Mouse (Mus musculus): ENCODE results near the gene Rfk.

Rfk gene

DNA sequence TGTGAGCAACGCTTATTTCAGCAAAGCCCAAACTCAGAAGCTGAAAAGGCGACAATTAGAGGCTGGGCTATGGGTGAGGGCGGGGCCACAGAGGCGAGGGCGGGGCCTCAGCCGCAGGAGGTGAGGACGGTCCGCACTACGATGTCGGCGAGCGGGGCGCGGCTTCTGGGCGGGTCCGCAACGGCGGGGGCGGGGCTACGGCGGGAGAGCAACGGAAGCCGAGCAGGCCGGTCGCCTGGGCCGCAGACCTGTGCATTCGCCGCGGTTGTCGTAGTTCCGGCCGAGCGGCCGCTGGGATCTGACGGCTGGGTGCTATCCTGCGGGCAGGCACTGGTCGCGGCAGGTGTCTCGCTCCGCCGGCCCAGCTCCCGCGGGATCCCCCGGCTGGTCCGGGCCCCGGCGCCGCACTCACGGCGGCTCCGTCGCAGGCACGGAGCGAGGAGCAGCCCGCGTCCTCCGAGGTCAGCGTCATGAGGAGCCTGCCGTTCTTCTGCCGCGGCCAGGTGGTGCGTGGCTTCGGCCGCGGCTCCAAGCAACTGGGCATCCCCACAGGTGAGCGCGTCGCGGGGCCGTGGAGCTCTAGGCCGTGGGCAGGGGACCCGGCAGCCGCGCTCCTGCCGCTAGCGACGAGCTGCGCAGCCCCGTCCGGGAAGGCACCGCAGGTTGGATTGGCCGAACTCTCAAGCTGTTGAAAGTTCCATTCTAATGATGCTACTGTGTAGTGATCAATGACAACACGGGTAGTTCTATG is at the start of gene Rfk:
TSS of gene Rfk (plus strand) at position 203 of the 751 bp plus-strand sequence.
- peak; percentile 95 for DNase-seq (ENCODE audit: low spot score)

DNA sequence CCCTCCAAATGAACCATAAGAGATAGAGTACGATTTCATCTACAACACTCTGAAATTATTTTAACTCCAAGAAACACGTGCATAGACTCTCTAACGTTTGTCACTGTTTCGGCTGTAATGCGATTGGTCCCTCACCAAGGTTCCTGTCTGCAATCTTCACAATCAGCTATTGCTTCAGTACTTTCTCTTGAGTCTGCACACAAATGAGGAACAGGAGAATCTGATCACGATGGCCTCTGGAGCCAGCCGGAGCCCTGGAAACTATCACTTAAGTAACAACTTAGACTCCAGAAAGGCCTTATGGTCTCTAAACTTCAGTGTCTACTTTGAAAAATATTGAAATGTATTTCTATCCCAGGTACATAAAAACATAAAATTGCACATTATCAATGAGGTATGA is 49.0 kb upstream of the Rfk start:
- DNase-seq (ENCODE audit: low spot score), result no peak

DNA sequence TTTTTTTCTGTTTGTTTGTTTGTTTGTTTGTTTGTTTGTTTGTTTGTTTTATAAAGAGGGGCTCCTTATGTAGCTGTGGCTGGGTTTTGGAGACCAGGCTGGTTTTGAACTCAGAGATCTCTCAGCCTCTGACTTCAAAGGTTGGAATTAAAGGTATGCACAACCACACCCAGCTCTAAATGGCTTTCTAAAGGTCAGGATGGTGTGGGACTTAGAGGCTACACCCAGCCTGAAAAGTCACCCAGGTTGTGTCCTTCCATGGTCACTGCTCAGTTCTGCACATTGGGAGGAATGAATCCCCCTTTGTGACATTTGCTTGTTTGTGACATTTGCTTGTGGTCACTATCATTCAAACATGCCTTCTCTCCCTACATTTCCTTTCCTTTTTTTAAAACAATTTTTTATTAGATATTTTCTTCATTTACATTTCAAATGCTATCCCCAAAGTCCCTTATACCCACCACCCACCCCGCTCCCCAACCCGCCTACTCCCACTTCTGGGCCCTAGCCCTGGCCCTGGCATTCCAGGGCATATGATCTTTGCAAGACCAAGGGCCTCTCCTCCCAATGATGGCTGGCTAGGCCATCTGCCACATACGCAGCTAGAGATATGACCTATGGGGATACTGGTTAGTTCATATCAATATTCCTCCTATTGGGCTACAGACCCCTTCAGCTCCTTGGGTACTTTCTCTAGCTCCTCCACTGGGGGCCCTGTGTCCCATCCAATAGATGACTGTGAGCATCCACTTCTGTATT is 46.9 kb upstream of the Rfk start:
- DNase-seq (ENCODE audit: low spot score), result no peak

DNA sequence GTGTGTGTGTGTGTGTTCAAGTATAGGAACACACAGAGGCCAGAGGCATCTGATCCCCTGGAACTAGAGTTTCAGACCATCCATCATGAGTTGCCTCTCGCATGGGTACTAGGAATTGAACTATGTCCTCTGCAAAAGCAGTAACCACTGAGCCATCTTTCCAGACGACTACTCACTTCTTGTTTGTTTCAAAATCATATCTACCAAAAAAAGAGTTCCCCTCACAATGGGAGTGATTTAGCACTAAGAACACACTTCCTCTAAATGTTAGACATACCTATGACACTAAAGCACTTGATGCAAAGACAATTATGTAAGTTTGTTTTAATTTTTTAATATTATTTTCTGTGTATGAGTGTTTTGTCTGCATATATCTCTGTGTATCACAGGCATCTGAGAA is 46.0 kb upstream of the Rfk start:
- no peak for DNase-seq (ENCODE audit: low spot score)

DNA sequence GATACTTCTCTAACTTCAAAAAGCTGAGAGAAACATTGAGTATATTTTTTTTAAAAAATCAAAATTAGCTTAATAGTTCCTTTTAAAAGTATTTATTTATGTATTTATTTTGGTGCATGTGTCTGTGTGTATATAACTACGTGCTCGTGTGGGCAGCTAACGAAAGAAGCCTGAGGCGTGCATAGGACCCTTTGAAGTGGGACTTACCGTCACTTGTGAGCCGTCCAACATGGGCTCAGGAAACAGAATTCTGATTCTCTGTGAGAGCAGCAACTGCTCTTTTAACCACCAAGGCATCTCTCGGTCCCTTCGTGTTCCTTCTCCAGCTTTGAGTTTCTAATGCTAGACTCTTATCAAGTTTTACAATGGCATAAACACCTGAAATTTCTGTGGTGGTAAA is 40.1 kb upstream of the Rfk start:
- no peak for DNase-seq (ENCODE audit: low spot score)

DNA sequence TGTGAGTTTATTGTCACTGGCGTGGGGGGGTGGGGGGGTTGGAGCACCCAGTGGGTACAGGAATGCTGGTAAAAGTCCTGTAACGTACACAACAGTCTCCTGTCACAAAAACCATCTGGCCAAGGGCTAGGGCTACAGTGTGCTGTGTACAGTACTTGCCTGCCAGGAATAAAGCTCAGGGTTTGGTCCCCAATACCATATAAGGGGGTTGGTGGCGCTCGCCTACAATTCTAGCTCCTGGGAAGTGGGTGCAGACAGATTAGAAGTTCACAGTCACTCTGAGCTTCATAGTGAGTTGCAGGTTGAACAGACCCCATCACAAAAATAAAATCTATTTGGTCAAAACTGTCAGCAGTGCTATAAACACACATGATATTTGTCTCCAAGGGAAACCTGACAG is 39.5 kb upstream of the Rfk start:
- DNase-seq (ENCODE audit: low spot score), result no peak

DNA sequence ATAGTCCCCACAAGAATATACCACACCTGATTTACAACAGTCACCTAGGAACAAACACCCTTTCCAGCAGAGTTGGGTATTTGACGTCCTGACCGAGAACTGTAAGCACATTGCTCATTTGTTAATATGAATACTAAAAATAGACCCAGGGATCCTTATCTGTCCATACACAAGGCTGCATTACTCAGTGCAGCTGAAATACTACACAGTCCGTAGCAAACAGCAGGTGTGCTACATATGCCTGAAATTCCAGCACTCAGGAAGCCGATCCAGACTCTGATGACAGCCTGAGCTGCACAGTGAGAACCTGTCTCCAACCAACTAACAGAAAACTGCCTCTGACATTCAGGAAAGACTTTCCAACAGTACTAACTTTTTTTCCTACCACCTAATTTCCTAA is 39.0 kb upstream of the Rfk start:
- no peak for DNase-seq (ENCODE audit: low spot score)

DNA sequence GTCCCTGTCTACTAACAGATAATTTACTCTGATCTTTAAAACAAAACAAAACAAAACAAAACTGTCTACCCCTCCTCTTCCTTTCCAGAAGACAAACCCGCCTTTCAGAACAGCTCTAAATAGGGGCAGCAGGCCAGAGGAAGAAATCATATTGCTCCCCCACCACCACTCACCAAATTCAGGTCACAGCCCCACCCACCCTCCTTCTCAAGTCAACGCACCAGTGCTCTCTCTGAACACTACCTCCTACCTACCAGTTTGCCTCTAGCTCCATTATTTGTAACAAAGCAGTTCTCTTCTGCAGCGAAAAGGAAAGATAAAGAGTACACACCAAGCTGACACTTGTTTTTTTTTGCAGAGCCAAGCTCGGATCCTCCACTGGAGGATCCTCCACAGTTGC is 38.5 kb upstream of the Rfk start:
- DNase-seq (ENCODE audit: low spot score), result no peak

DNA sequence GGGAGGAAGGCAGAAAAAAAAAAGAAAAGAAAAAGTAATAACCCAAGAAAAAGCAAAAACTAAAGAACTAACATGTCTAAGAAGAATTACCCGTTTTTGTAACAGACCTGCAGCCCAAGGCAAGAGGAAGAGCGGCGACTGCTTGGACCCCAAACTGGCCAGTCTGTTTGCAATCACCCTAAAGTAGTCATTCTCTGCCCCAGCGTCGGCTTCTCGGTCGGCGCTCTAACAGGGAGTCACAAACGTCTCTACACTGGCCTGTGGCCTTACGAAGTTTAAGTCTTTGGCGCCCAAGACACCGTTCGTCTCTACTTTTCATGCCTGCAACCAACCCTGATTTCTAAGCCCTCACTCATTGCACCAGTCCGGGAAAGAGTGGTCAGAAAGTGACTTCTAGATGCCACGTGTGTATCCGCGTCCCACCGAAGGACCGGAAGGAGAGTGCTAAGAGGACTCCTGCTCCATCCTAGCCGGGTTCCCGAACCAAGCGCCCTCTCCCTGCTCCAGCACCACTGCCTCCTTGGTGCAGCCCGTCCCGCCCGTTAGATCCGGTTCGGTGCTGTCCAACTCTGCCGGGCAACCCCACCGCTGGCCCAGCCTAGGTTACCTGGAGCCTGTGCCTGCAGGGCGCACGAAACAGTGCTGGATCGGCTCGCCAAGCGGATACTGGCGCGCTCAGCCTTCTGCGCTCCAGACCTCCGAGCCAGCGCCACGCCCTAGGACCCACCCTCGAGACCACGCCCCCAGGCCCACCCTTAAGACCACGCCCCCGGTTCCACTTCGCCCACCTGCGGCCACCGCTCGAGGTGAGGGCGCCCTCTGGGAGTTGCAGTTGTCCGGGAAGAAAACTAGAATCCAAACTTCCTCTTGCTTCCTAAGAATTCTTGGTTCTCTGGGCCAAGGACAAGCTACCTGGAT is 37.6 kb upstream of the Rfk start:
- DNase-seq (ENCODE audit: low spot score), result peak; percentile 88

DNA sequence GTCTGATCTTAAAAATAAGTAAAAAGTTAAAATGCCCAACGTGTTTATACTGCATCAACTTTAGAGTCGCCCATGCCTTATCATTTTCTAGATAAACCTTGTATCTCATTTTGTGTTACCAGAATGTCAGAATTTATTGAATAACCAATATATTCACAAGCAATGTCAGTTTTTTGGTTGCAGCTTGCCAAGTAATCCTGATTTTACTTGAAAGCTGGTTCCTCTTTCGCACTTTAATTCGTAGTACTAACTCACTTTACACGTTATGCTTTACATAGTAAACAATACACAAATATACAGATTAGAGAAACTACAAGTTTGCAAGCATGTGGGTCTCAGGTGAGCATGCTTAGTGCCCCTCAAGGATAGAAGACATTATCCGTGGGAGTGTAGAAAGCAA is 36.9 kb upstream of the Rfk start:
- no peak for DNase-seq (ENCODE audit: low spot score)

DNA sequence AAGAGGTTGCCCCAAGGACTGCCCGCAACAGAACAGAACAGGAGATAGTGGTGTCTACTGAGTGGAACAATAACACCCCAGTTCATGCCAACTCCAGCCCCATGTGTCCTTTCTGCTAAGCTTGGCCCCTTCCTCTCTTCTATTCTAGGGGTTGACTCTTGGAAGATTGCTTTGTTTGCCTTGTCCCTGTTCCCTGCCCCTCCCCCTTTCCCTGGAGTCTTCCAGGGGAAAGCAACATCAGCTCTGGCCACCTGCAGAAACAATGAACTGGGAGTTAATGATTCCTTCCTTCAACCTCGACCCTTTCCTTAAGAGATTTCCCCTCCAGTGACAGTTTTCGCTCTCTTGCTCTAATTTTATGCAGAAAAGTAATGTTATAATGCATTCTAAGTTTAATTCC is 36.5 kb upstream of the Rfk start:
- DNase-seq (ENCODE audit: low spot score), result no peak

DNA sequence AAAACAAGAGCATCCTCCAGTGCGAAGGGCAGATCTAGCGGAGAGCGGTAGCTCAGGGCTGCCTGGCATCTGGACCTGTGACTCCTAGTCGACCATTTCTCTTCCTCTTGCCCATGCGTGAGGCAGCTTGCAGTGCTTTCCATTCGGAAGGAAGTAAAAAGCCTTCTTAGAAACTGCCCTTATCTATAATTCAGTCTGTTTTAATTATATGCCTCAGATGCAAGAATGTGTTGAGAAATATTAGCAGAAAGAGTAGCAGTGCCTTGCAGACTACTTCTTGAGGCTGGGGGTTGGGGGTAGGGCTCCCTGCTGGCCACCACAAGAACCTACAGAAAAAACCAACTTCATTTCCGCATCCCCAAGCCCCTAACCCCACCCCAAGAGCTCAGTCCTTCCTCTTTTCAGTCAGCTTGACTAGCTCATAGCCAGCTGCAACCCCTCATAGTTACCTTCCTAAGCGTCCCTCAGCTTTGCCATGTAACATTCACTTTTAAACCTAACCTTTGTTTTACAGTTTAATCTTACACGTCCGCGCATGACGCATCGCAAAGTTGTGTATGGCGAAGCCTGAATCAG is 34.4 kb upstream of the Rfk start:
- DNase-seq (ENCODE audit: low spot score), result no peak

DNA sequence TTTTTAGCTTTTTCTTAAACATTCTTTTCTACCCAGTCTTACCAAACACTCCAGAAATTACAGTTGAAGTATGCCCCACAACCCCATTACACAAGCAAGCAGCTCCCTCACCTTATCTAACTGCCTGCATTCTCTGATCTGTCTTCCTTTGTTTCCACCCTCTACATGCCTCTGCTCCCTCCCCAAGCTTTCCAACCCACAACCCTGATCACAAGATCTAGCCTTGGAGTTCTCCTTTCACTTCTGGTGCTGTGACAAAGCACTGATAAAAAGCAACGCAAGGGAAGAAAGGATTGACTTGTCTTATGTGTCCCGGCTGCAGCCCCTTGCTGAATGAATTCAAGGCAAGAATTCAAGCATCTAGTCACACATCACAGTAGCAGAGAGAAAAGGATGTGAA is 32.7 kb upstream of the Rfk start:
- DNase-seq (ENCODE audit: low spot score), result no peak

DNA sequence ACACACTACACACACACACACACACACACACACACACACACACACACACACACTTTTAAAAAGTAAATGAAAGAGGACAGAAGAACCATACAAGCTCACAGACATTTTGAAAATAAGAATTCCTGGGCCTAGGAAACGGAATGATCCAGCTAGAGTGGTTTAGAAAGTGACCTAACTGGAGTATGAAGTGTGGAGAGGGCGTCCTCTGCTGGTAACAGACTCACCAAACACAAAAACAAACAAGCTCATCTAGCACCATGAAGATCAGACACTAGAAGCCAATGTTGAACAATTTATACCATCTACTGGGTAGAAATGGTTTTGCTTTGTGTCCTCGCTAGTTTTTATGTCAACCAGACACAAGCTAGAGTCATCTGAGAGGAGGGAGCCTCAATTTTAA is 29.1 kb upstream of the Rfk start:
- DNase-seq (ENCODE audit: low spot score), result peak; percentile 56

DNA sequence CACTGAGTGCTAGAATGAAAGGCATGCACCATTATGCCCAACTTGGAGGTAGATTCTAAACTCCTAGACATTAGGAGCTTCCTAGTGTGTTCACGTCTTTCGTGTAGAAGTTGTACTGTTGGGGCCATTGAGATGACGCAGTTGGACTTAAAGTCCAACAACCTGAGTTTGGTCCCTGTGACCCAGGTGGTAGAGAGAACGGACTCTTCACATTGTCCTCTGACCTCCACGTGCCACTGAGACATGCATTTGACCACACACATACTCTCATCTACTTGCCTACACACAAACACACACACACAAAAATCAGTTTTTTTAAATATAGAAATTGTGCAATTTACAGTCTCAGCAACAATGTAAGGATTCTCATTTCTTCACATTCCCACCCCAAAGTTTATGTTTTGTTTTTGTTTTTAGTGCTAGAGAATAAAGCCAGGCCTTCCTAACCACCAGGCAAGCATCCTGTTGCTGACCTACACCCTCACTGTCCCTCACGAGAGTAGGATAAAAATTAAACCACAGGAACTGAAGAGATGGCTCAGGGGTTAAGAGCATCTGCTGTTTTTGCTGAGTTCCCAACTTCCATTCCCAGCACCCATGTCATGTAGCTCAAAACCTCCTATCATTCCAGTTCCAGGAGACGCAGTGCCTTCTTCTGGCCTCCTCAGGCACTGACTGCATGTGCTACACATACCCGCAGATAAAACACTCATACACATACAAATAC is 27.3 kb upstream of the Rfk start:
- no peak for DNase-seq (ENCODE audit: low spot score)

DNA sequence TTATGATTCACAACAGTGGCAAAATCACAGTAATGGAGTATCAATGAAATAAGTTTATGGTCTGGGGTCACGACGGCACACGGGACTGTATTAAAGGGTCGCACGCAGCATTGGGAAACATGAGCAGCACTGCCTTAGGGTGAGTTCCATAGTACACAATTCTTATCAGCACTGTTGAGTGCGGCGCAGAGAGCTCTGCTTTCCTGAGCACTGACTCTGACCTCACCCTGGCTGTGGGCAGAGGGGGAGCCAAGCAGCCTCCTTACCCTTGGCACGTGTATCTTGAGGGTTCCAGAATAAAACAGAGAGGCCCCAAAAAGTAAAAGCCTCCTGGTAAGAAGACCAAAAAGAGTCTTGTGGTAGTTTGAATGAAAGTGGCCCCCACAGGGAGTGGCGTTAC is 25.3 kb upstream of the Rfk start:
- DNase-seq (ENCODE audit: low spot score), result no peak

DNA sequence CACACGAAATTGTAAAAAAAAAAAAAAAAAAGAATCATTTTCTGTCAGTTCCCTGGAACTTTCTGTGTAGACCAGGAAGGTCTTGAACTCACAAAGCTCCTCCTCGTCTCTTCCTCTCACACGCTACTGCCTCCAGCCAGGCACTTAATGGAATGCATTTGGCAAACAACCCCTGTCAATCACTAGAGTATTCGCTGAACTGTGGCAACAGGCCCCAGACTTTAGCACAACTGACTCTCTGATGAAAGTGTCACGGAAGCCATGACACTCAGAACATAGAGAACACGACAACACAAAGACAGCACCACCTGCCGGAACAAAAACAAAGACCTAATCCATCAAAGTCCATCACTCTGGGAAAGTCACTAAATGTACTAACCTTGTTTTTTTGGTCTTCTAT is 24.3 kb upstream of the Rfk start:
- no peak for DNase-seq (ENCODE audit: low spot score)

DNA sequence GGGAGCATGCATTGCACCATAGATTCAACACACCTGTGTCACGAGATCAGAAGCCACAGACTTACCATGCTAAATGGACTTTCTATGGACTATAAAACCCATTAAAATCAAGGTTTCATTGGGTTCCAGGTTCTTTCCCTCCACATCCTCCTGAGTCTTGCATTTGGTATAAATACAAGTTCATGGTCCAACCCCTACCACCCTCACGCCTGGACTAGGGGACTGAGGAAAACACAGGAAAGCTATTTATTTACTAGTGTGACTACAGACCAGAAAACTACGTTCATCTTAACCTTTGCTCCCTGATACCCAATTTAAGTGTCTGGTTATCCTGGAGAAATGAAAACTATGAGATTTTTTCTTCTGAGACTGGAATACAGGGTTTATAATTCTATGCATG is 21.1 kb upstream of the Rfk start, which contains the start of gene Gcnt1:
TSS of gene Gcnt1 (minus strand) at position 144 of the 400 bp plus-strand sequence.
- DNase-seq (ENCODE audit: low spot score), result no peak

DNA sequence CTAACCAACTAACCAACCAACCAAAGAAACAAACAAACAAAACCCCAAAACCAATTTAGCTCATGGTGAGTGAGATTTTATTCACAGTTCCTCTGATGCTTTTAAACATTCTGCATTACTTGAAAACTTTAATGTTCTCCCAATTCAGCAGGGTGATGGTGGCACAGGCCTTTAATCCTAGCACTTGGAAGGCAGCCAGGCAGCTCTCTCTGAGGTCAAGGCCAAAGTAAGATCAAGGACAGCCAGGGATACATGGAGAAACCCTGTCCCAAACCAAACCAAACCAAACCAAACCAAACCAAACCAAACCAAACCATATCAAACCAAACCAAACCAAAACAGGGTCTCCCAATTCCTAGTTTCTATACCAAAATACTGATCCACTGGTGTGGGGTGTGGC is 15.0 kb upstream of the Rfk start:
- DNase-seq (ENCODE audit: low spot score), result no peak

DNA sequence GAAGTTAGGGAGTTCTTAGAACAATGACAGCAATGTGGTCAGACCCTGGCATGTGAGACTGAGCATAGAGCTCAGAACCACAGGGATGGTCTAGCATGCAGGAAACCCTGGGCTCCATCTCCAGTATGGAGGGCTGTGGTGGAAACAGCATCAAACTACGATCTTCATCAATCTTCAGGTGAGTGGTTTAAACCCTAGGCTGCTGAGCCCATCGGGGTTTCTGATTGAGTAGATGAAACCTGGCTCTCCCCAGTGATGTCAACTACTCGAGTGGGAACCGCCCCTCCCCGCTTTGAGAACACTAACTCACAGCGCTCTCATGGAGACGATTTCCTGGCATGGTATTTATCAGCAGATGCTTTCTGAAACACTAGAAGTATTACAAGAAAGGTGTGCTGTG is 13.3 kb upstream of the Rfk start:
- DNase-seq (ENCODE audit: low spot score), result no peak

DNA sequence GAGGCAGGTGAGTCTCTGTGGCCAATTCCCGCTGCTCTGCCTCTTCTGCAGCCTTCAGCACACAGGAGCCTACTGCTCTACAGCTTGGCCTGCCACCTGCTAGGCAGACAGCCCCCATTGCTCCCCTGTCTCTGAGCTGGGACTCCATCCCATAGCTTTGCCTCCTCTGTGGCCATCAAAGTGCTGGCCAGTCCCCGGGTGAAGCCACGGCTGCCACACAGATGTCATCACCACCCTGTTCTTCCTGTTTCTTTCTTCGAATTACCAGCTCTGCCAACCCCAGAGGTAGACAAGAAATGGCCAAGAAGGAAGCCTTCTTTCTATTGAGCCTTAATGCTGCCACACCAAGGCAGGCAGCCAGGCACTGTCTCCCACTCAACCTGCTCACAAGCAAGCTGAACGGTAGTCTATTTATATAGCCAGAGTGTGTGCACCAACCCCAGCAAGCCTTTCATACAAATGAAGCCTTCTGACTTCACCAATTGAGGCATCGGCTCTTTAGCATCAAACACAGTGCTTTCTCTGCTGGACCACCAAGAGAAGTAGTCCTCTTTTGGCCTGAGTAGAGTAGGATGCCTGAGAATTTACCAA is 10.9 kb upstream of the Rfk start:
- DNase-seq (ENCODE audit: low spot score), result no peak

Measured in urinary bladder, postnatal 14 days (tissue).